Mouse (Mus musculus) layer of hippocampus, postnatal 25 days (tissue): ENCODE data around the gene Atp1a4. TPM values are rescaled to one million over a fixed set of nuclear protein-coding genes. Genes with fewer than 3 reads are reported as not detected.

ENCODE experiments used
- DNase-seq, 2 experiments: peaks; one replicate each; pipeline ENCODE4 v3.0.0; 2022; ENCODE audit warnings: mixed read lengths in 2 of 2, low spot score in 1 of 2; ENCODE audit errors: extremely low spot score in 1 of 2
- total RNA-seq, 2 experiments: library from RNA; stranded (reverse); gene quantifications; 2 replicates each; pipeline ENCODE4 v1.2.3; 2021

The Atp1a4 gene
- total RNA-seq, 2 experiments from 2014 or later: not detected

DNA sequence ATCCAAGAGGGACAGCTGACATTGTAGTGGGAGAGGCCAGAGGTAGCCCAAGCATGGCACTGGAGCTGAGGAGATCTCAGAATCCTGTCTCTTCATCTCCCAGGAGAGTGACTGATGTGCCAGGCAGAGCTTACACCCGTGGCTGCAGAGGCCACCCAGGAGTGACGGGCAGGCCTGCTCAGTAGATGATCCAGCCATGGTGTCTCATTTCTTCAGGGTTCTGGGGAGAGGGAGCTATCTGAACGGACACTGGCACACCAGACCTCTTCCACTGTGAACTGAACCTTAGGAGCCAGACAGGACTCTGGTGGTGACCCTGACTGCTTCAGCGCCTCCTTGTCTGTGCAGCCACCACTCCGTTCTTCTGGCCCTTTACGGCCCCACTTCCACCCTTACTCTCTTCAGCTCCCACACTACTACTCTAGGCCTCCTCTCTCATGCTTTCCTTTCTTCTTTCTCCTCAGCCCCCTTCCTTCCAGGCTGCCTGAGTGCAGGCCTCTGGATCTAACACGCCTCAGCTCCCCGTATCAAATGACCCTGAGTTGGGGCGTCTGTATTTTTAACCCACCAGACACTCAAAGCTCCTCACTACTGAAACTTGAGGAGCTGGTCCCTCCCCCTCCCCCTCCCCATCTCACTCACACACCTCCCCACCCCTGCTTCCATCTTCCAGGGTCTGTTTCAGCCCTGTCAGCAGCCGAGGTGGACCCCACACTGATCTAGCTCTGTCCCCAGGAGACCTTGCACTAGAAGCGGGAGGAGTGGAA is 36.7 kb downstream of the Atp1a4 start:
- no peak for DNase-seq

DNA sequence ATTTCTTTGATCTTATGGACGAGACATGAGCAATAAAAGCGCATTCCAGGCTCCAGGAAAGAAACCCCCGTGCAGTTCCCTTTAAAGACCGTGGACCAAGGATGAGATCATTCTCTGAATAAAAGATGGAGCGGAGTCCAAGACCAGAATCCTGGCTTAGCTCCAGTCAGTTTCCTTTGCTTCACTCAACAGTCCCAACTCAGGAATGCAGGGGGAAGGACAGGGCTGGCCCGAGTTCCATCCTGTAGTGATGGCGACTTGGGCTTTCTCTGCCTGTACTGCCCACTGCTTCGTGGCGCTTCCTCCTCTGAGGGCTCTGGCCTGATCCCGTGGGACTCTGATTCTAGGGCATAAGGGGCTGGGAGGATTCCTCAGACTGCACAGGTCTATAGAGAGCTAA is 37.8 kb downstream of the Atp1a4 start:
- DNase-seq: no peak

DNA sequence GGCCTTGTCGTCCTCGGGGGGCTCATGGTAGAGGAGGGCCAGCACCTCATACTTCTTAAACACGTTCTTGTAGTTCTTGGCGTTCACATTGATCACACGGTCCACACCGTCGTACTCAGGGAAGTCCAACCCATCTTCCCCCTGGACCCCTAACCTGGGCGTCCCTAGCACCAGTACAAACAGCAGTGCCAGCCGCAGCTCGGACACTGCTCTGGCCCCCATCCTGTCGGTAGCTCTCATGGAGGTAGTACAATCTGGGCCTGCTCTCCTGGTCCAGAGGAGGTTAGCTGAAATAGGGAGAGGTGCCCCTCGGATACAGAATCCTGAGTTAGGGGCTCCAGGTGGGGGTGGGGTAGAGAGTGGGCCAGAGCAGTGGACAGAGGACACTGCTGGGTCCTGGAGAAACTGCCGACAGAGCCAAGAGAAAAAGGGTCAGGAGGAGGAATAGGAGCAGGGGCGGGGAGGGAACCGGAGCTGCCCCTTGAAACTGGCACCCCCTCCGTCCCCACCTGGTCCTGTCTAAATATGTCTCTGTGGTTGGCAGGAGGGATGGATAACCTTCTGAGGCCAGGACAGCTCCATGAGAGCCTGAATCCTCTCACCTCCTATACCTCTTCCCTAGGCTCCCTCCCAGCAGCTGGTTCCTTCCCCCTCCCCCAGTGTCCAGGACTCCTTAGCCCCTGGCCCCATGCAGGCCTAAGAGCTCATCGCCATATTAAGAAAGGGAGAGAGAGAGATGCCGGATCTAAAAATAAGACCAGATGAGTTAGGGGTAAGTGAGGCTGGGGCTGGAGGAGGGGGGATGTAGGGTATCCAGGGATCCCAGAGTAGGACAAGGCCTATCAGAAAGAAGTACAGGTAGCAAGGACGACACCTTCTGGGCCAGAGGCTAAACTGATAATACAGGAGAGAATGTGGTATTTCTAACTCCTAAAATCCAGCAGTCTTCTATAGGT is 38.5 kb downstream of the Atp1a4 start, which contains the start of gene Casq1:
Gene Casq1, minus strand, starts transcription at position 418 of the 956 bp plus-strand sequence.
- no peak for DNase-seq

DNA sequence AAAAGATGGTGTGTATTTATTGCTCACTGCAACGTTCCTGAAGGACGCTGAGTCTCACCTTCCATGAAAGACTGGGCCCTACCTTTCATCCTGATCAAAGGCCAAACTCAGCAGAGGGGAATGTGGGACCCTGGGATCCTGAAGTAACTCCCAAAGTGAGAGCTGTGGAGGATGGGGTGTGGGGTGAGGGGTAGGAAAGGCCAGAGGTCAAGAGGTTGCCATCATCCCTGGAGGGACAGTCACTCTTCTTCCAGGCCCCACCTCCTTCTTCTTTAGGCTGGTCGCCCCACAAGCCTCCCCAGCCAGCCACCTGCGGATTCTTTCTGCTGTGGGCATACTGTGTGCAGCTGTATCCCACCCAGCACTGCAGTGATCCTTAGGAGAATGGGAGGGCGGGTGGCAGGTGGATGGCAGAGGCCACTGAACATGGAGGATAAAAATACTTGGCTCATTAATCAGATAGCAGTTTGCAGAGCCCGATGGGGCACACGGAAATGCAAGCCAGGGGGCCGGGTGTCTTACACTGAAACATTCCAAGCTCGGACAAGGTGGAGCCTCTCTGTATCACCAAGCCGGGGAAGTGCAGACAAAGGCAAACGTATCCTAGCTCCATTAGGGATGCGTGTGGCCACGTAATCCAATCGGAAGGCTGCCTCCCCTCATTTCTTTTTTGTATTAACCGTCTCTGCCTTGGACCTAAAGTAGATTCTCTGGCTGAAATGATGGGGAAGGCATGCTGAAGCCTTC is 39.9 kb downstream of the Atp1a4 start:
- no peak for DNase-seq

DNA sequence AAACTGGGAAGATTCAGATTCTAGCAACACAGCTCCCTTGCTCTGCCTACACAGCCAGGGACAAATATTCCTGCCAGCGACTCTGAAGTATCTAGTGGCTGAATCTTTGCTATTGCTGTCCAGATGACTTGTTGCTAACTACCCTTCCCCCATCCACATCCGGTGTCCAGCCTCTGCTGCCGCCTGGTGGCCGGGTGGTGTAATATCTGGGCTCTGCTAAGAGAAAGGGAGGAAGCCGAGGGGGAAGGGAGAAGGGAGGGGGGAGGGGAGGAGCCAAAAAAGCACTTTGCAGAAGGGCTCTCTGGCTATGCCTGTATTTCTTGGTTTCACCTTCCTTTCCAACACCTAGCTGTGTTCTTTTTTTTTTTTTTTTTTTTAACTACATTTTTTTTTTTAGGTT is 41.1 kb downstream of the Atp1a4 start:
- peak; percentile 96 for DNase-seq

DNA sequence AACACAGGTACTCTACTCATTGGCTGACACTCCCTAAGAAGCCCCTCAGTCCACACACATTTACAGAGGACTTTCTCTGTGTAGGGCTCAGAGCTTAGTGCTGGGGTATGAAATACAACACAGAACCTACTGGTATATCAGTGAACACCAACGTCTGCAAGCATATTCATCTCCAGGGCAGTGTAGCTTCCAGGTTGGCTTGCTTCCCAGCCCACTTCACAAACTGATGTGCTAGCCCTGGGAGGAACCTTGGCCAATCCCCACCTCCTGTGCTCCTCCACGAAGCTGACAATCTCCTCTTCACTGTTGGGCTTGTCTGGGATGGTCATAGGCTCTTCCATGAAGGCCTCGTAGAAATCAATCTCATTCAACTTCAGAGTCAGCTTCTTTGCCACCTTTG is 43.5 kb downstream of the Atp1a4 start:
- DNase-seq: no peak

DNA sequence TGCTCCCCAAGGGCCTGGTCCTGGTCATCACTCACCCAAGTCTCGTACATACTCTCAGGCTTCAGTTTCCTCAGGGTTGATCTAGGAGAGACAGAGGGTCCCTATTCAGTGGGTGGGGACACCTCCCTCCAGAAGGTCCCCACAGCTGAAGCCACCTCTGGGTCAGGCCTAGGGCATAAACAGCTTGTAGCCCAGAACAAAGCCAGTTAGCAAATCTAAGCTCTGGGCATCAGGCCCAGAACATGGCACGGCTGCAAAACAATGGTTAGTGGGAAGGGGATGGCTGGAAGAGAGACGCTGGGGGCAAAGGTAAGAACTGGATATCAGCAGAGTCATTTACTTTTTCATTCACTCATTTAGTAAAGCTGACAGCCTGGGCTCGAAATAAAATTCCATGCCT is 44.4 kb downstream of the Atp1a4 start:
- DNase-seq: no peak

DNA sequence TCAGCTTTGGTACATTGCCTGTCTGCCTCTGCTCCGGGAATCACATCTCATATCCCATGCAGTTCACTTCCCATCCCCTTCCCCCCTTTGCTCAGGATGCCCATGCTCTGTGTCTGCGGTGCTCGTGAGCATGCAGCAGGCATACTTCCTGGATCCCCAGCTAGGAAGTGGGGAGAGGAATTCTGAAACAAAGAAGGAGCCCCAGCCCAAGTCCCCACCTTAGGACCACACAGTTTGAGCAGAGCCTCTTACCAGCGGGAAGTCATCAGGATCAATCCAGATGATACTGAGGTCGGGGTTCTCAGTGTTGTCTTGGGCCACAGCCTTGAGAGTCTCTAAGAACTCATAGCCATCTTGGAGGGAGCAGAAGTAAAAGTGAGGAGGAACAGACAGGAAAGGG is 45.4 kb downstream of the Atp1a4 start:
- DNase-seq: no peak

DNA sequence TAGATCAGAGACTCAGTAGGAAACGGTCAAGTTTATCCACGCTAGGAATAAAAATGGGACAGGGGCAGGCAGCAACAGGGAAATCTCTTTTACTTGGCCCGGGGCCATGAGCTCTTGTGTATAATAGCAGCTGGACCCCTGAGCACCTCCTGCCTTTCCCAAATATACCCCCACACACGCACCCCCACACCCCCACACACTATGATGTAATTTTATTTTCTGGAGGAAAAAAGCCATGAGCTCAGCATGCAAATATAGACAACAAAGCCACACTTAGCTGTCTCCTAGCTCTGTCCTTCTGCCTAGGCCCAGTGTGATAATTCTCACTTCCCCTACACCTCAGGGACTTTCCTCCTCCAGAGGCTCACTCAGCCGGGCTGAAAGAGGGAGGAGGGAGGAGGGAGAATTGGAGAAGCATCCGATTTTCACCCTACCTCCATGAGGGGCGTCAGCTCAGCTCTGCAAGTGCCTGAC is 51.1 kb downstream of the Atp1a4 start:
- DNase-seq: no peak

DNA sequence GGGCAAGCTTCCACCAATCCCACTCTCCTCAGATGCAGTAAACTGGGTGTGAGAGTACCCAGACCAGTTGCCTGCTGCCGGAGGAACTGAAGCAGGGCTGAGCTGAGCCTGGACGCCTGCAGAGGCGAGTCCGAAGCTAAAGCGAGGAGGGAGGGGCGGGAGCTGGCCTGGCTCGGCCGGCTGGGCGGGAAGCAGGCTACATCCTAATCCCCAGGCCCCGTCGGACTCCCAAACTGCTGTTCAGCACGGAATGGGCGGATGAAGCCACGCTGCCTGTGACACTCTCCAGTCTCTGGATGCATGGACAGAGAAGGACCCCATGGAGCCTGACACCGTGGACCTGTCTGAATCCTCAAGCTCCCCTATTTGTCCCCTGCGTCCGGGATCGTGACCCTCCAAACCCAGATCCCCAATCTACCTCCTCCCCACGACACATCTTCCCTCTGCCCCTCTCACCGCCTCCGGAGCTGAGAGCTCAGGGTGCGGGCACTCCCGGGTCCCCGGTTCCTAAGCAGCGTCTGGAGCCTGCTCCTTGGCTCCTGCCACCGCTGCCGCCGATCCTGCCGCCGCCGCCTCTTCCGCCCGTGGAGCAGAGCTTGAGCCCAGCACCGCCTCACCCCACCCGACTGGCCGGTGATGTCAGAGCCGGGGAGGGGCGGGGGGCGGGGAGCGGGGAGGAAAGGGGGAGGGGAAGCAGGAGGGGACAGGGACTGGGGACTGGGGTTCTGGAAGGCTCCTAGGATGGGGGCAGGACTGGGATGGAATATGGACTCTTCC is 51.9 kb downstream of the Atp1a4 start, which contains the start of gene Pea15a:
Gene Pea15a, minus strand, starts transcription at position 664 of the 777 bp plus-strand sequence.
- peak; percentile 75 for DNase-seq

DNA sequence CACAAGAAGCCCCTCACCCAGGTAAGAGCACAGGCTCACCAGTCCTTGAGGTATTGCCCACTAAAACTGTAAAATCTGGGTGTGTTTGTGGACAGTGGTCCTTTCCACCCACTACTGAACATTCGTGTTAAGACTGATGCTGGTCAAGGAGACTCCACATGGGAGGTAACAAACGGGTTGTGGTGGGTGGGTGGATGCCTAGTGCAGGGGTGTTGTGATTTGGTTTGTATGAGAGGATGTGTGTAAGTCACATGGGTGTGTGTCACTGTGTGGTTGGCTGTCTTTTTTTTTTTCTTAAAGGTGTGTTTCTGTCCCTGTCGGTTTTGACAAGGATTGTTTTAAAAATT is 52.5 kb downstream of the Atp1a4 start:
- DNase-seq: no peak

DNA sequence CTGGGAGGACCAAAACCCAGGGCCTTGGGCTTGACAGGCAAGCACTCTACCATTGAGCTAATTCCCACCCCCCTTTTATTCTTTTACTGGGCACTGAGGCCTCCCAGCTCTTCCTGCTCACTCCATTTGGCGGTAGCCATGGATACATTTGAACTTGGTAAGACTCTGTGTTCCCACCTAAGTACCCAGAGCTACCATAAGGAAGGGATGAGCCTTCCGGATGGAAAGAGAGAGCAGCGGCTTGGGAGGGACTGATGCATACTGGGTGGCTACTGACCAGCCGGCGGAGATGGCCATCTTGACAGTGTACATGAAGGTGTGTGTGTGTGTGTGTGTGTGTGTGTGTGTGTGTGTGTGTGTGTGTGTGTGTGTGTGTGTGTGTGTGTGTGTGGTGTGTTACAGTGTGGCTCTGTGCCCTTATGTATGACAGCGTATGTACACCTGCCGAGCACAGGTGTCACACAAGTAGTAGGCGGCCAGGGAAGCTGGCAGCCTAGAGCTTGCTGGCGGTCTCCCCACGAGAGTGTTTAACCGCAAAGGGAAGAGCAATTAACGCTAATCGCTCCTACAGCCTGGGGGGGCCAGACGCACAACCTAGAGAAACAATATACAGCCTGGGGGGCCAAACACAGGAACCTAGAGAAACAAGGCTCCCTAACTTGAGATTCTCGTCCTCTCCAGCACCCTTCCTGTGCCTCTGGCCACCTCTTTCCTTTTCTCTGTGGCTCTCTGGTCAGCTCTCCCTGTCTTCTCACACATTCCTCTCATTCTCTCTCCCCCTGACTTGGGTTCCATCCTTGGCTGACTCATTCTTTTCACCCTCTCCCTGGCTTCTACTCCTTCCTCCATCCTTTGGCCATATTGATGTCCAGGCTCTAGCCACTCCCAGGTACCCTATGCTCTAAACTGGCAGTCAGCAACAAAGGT is 53.1 kb downstream of the Atp1a4 start:
- DNase-seq: no peak

DNA sequence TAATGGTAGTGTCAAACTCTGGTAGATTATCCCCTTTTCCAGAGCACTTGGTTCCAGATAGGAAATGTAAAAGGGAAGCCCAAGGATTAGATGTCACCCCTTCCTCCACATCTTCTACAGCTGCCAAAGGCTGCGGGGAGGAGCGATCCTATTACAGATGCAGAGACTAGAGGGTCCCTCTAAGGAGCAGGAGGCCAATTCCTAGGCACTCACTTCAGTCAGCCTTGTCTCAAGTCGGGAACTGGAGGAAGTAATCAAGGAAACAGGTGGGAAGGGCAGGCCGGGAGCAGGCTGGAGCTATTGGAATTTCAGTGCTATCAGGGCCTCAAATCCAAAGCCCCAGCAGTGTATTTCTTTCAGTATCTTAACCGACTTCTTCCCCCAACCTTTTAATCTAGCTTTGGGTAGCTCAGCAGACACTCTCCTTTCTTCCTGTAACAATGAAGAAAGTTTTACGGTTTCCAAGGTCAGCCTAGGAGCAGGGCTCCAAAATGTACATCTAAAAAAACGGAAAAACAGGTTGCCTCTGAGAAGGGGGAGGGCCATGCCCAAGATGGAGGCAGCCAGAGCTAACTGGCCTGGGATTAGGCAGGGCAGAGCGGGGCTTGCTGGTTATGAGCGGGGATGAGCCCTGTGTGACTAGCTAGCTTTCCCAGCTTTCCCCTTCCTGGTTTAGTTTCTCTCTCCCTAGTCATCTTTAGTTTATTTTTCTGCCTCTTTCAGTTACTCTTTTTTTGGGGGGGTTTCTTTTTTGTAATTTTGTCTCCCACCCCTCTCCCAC is 54.0 kb downstream of the Atp1a4 start:
- DNase-seq: no peak

DNA sequence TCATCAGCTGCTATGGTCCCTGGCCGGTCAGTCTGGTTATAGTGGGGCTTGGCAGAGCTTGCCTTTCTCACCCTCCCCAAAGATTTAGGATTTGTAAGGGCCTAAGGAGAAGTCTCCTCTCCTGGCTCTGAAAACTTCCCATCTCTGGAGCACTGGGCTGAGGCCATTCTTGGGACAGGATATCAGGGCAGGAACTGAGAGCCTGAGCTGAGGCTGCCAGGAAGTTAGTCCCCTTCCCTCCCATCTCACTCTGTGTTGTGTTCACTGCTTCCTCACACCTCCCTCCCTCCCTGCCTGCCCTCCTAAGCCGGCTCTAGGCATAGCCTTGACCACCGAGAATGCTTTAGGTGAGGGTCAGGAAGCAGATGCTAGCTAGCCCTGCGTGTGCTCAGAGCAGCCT is 54.6 kb downstream of the Atp1a4 start:
- no peak for DNase-seq

DNA sequence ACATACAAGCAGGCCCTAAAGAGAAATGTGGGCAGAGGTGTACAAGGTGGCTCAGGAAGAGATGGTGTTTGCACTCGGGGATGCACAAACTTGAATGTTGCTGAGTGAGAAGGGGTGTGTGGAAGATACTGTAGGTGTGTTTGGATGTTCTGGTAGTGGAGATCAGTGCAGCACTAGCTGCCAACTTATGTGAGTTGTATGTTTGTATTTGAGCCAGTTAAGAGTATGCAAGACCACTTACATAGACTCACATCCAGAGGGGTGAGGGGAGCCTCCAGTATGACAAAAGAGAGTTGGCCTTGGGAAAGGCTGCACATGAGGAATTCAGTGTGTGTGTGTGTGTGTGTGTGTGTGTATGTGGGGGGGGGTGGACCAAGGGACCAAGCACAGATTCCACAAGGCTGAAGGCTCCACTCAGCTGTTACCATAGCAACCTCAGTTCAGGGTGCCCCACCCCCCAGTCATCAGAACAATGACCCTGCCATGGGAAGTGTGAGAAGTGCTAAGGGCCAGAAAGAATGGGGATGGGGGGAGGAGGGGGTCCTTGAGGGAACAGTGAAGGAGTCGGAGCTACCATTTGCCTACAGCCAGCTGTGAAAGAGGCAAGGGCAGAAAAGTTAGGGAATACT is 55.2 kb downstream of the Atp1a4 start:
- no peak for DNase-seq

DNA sequence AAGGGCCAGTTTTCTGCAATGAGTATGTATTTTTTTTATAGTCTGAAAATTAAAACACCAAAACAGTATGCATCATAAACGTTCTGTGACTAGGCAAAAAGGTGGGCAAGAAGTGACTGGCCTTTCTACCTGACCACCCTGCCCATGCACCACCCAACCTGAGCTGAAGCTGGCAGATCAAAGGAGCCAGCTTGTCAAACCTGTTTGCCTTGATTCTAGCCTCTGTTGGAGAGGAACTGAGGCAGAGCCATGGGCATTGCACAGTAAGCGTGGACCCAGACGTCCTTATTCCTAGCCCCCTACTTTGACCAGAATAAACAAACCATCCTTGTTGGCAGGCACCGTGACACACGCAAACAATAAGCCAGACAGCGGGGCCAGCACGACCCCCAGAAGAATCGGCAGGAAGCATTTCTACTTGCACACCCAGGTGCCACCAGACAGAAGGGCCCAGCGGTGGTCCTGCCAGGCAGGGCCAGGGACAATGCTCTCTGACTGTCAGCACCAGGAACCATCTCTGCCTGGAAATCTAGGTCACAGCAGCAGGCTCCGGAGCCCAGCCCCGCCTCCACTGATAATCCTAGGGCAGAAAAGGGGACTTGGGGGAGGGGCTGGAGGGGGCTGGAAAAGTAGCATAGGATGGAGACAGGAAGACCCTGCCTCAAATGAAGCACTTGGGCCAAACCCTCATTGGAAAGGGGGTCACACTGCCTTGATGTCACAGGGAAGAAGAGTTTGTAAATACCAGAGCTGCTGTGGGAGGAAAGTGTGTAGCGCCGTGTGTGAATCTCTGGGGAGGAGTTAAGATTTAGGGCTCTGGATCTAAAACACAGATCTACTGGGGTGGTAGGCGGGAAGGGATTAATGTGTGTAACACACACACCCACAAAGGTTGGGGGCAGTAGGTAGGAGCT is 56.0 kb downstream of the Atp1a4 start:
- DNase-seq: no peak
